Mouse (Mus musculus) fat pad, adult 2 months (tissue): ENCODE data around the gene Il17rc.

Experiments
- DNase-seq: peaks from one replicate; pipeline ENCODE4 v3.0.0-alpha.2; 2011; ENCODE audit warnings: low read depth, low spot score; ENCODE audit errors: extremely low read depth

Il17rc gene

DNA sequence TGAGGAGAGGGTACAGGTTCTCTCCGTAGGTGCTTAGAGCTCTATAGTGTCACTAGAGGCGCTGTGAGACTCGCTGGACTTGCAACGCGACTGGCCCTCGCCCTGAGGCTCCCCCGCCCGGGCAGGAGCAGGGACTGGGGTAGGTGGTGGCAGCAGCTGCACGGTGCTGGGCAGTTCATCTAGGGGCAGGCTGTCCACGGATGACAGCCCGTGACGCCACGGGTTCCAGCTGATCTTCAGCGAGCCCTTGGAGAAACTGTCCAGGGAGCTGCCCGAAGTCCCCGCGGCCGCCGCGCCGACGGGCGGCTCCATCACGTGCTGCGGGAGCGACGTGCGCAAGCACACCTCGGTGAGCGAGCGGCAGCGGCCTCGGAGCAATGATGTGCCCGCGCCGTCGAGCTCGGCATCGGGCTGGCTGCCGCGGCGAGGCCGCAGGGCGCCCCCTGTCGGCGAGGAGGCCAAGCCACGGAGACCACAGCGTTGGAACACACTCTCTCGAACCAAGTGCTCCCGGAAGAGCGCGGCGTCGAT is 23.1 kb downstream of the Il17rc start:
- no peak for DNase-seq

DNA sequence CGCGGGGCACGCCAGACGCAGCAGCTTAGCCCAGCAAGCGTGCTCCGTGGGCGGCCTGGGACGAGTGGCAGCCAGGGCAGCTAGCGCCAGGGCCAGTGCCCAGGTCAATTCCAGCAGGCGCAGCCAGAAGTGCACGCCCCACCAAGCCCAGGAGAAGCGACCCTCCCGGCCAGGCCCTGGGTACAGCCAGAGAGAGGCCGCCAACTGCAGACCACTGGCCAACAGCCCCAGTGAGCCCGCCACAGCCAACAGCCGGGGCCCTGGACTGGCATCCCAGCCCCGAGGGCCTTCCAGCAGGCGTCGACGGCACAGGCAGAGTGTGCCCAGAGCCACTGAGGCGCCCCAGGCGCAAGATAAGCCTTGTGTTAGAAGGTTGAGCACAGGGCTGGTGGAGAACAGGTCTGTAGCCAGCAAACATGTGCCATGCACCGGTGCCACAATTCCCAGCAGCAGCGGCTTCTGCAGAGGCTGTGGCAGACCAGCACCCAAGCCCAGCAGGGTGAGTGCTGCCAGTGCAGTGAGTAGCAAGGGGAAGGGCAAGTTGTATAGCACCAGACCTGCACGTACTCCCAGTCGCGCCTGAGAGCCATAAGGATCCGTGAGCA is 23.9 kb downstream of the Il17rc start:
- DNase-seq: no peak

DNA sequence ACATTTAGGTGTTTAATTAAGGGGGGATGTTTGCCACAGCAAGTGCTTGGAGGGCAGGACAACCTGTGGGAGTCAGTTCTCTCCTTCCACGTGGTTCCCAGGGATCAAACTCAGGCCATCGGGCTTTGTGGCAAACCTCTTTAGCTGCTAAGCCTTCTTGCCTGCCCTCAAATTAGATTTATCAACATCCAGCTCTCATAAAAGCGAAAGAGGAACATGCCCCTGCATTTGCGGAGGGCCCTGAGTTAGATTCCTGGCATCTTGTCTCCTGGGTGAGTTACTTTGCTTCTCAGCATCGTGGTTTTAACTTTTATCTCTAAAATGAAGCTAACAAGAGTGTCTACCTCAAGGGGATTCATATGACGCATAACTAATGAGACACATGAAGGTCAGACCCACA is 28.1 kb downstream of the Il17rc start:
- no peak for DNase-seq

DNA sequence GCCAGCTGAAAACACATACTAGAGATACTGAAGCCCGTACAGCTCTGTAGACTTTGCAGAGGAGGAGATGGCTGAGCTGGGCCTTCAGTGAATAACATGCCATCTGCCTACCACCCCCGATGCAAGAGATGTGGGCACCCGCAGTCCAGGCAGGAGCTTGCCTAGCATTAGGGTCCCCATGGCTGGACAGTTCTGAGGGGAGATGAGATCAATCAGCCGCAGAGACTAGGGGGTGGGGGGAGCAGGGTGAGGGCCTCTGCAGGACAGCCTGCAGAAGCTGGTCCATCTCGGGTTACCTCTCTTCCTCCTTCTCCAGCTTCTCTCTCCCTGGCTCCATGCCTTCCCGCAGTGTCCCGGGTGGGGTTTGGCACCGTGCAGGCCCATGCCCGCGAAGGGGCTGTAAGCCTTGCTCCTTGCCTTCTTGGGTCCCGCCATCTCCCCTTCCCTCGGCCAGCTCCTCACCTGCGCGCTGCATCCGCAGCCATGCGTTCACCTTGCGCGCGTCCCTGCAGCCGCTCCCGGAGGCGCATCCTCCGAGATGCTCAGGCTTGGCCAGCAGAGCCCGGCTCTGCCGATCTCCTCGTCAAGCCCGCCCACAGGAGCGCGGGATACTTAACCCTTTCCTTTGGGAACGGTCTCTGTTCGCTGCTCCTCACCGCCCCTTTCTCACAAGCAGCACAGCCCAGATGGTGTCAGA is 30.3 kb downstream of the Il17rc start, which contains the start of gene Prrt3:
Gene Prrt3, minus strand, starts transcription at position 544 of the 697 bp plus-strand sequence.
- DNase-seq: no peak

DNA sequence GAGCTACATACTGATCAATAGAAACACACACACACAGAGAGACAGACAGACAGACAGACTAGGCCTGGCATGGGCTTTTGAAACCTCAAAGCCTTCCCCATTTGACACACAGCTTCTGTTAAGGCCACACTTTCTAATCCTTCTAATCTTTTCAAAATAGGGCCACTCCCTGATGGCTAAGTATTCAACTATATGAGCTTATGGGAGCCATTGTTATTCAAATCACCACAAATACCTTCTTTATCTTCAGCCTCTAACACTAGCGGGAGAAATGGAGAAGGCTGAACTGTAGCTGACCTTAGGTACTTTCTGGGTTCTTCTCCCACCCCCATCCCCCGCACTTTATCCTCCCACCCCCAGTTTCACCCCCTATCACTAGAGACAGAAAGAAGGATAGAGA is 31.6 kb downstream of the Il17rc start:
- no peak for DNase-seq

DNA sequence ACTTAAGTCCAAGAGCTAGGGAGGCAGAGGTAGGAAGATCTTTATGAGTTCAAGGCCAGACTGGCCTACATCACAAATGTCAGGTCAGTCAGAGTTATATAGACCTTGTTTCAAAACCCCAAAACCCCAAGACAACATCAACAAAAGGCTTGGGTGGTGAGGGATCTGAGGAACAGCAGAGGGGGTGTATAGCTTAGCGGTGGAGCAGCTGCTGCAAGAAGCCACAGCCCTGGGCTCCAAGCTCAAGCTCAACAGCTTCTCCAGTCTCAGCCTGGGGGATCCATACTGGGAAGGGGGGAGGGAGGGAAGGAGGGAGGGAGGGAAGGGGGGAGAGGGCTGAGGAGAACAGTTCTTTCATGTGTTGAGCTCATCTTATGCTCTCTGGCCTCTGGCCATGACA is 34.5 kb downstream of the Il17rc start:
- DNase-seq: no peak

DNA sequence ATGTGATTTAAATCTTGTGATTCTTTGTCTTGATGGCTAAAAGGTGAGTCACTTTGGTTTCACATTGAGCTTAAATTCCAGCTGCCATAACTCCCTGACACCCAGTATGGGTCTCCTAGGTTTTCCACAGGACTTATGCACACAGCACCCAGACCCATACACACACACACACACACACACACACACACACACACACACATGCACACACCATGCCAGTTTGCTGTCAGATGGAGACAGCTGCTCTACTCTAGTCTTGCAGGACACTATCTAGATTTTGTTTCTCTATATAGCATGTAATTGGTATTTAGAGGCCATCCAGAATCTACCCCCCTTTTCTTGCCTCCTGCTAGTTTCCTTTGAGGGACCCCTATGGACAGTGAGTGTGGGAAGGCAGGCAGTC is 35.9 kb downstream of the Il17rc start:
- no peak for DNase-seq

DNA sequence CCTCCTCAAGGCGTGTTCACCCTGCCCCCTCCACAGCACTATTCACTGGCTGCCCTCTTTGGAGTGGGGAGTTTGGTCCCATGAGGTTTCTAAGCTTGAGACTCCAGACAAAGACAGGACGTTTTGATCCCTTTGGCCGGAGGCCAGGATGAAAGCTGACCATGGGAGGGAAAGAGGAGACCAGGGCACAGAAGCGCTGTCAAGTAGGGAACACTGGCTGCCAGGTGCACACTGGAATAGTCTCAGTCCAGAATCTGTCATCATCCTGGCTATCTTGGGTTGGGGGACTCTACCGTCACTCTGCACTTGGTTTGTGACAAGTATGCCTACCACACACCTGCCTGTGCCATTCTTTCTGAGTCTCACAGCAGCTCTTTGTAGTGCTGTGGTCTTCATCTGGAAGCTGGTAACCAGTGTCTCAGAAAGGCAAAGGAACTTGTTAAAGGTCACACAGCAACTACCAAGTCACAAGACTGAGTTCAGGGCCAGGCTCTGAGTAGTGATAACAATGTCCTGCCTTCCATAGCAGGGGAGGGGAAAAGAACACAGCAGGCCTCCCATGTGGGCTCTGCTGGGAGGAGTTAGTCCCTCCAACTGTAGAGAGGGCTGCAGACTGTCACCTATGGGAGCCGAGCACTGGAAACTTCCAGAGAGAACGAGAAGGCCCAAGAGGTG is 37.2 kb downstream of the Il17rc start:
- no peak for DNase-seq

DNA sequence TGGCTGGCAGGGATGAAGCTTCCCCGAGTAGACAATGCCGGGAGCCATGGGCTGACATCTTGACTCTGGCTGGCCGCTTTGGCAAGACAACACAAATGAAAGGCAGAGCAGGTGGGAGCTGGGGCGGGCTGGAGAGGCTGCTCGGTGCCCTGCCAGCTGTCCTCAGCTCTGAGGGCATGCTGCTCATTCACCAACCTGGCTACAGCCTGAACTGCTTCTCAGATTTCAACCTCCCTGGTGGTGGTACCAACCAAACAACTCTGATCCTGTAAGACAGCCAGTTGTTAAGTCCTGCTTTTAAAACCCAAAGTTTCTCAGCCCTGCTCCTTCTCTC is 37.7 kb downstream of the Il17rc start:
- no peak for DNase-seq

DNA sequence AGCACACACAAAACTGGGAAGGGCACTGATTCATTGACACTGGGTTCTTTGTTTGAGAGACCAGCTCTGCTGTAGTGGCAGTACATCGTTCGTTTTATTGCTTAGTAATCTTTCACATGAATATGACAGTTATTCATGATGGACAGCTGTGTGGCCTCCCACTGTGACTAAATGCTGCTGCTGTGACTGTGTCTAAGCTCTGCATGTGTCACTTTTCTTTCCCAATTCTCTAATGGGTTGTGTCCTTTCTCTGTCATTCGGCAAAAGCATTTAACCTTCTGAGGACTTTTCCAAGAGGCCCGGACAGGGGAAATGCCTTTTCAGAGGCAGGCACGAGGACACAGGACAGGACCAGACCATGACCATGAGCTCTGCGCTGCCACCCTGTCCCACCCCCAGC is 42.7 kb downstream of the Il17rc start:
- no peak for DNase-seq

DNA sequence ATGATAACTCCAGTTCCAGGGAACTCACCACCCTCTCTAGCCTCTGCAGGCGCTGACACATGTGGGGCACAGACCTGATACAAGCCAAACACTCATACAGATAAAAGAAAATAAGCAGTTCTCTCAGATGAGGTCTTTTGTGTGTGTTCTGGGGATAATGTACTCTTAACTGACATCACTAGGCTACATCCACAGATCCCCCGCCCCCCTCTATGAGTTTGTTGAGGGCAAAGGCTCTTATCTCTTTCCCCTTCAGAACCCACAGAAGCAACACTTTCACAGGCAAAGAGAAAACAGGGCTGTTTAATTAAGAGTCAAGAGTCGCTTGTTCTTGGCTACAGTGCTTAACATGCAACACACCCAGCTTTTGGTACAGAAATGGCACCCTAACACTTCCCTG is 43.4 kb downstream of the Il17rc start:
- no peak for DNase-seq

DNA sequence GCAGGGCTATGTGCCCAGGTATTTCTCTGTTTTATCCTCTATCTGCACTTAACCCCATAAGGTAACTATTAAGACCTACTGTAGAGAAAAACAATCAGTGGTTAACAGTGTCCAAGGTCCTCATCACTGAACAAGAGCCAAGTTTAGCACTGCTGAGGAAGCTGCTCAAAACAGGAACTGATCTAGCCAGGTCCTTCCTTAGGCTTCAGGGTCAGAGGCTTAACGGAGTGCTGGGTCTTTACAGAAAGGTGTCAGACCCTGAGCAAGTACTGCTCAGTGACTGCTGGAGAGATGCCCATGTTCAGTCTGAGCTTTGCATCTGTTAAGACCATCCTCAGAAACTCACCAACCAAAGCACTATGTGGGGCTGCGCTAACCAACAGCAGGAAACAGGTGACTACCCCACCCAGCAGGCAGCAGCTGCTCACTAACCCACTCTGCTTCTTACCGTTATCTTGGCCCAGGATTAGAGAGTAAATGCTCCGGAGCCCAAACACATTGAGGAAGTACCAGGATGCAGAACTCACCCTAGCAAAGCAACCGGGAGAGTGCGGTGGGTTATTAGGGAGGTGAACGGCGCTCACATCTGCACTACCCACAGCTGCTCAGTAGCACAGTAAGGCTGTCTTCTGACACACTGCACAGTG is 46.3 kb downstream of the Il17rc start:
- DNase-seq: no peak

DNA sequence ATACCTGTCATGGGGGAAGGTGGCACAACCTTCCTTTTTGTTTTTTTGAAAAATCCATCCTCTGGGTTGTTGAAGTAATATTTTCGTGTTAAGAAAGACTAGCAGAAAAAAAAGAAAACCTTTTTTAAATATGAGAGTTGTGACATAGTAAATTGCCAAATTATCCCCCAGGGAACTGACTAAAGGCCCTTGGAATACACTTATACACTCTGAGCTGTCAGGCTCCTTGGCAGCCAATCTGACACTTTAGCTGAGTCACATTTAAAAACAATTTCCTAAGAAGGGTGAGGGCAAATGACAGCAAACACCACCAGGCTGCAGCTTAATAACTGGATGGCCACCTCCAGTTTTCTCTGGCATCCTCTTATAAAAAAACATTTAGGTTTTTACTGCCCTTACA is 51.1 kb downstream of the Il17rc start:
- DNase-seq: peak; percentile 96

DNA sequence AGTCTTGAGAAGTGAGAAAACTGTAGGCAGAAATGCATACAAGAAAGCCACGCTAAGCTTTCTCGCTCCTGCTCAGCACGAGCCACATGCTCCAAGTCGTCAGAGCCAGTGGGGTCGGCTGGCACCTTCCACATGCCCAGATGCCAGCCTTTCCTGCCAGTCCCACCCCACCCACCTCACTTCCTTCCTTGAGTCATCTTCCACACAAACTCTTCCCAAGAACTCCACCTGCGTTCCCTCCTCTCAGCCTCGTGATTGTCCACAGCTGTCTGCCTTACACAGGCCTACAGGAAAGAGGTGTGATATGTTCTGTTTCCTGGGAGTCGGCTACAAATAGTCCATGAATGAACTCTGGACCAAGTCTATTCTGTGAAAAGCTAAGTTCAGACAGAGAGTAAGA is 52.2 kb downstream of the Il17rc start:
- DNase-seq: no peak

DNA sequence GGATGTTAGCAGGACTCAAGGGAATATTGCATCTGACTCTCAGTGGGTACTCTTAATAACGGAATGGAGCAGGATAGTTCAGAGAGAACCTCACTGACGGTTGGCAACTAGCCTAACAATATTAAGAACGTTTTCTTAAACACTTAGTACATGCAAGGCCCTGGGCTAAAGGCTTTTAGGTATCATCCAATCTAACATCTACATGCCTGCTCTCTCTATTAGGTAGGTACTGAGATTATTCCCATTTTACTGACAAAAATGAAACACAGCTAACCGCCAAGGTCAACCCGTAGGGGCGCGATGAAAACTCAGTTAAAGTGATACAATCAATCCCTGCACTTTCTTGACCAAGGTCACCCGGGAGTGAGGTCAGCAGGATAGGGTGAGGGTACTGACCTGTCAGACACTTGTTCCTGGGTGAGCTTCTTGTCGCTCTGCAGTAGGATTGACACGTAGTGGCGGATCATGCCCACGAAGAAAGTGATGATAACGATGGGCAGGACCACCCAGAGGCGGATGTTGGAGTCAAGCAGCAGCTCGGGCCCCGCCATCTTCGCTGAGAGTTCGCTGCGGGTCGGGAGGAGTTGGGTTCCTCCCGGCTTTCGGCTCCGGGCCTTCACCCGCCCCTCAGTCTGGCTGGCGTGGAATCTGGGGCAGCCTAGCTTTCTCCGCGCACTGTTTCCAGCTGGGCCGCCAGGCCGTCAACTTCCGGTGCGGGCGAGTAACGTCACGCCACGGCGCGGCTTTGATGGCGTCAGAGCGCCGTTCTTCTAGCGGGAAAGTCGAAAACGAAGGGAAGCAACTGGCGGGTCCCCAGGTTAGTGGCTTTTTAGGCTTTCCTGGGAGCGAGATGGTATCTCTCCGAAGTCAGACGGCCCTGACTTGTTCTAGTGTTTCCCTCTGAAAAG is 60.0 kb downstream of the Il17rc start, which contains the start of the genes Emc3 and Fancd2:
Gene Emc3, minus strand, starts transcription at position 721 of the 908 bp plus-strand sequence.
Gene Fancd2, plus strand, starts transcription at position 751 of the 908 bp plus-strand sequence.
- DNase-seq: no peak

DNA sequence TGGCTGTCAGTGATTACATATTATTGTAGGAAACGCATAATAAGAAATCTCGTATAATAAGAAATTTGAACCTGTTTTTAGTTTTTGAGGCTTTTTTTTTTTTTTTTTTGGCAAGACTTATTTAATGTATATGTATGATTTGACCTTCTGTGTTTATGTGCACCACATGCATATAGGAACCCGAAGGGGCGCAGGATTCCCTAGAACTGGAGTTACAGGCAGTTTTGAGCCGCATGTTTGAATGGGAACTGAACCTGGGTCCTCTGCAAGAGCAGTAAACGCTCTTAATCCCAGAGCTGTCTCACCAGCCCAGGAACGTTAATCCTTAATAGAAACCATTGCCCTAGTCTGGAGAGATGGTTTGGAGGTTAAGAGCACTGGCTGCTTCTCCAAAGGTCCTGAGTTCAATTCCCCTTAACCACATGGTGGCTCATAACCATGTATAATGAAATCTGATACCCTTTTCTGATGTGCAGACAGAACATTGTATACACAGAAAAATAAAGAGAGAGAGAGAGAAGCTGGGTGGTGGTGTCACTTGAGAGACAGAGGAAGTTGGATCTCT is 60.7 kb downstream of the Il17rc start:
- DNase-seq: no peak
